Mouse (Mus musculus) stomach, embryonic 14.5 days (tissue): ENCODE measurements around the gene Spata13. TPM values are rescaled to one million over a fixed set of nuclear protein-coding genes. Genes with fewer than 3 reads are reported as not detected.

Source experiments
- ATAC-seq: fragments of 200-750 bp; cut with Nextera tagmentation; 2 replicates; pipeline ENCODE4 v1.8.0; 2017; ENCODE audit warnings: low read depth, moderate TSS enrichment; ENCODE audit not compliant: insufficient number of reproducible peaks, insufficient read depth, low FRiP score
- H3K27ac ChIP-seq: fragments of 300-500 bp; sonication (generic); 2 replicates; pipeline ENCODE4 v1.5.1; 2014; ENCODE audit warnings: mild to moderate bottlenecking, low read length, moderate library complexity, mixed read lengths
- H3K27me3 ChIP-seq: fragments of 300-500 bp; sonication (generic); 2 replicates; pipeline ENCODE4 v1.6.1; 2014; ENCODE audit warnings: low read length, control low read depth, mixed read lengths; ENCODE audit not compliant: control insufficient read depth, insufficient read depth
- H3K36me3 ChIP-seq: fragments of 300-500 bp; sonication (generic); 2 replicates; pipeline ENCODE4 v1.6.1; 2014; ENCODE audit warnings: mild to moderate bottlenecking, control low read depth, low read length, moderate library complexity, mixed read lengths; ENCODE audit not compliant: control insufficient read depth, insufficient read depth
- H3K4me1 ChIP-seq: fragments of 300-500 bp; sonication (generic); 2 replicates; pipeline ENCODE4 v1.6.1; 2014; ENCODE audit warnings: low read length, control low read depth, mixed read lengths; ENCODE audit not compliant: control insufficient read depth, insufficient read depth
- H3K4me2 ChIP-seq: fragments of 300-500 bp; sonication (generic); replicated peaks from 2 replicates; pipeline ENCODE4 v1.6.1; 2014; ENCODE audit warnings: low read depth, low read length, control low read depth
- H3K4me3 ChIP-seq: fragments of 300-500 bp; sonication (generic); 2 replicates; pipeline ENCODE4 v1.5.1; 2014; ENCODE audit warnings: low read depth, low read length, control low read depth
- H3K9ac ChIP-seq: fragments of 300-500 bp; sonication (generic); replicated peaks from 2 replicates; pipeline ENCODE4 v1.6.1; 2014; ENCODE audit warnings: low read depth, mild to moderate bottlenecking, control low read depth, low read length, moderate library complexity, mixed read lengths
- H3K9me3 ChIP-seq: fragments of 300-500 bp; sonication (generic); 2 replicates; pipeline ENCODE4 v1.6.1; 2016; ENCODE audit warnings: low read depth, low read length, control low read depth; ENCODE audit not compliant: control insufficient read depth
- WGBS: fragments of 180-500 bp; shearing (Covaris S2); extraction: QIAGEN DNeasy Blood & Tissue Kit; methylation state at CpG from one replicate; pipeline ENCODE4 v1.1.7; 2014; 5-methylcytosine and 5-hydroxymethylcytosine counted together
- polyA plus RNA-seq: library from polyadenylated mRNA; unstranded; fragments of >200 nt; fragmentation: Nextera tagmentation; extraction: Ambion mirVana; gene quantifications from 2 replicates; pipeline ENCODE4 v1.2.1, GENCODE M21; 2014

The Spata13 gene
- polyA plus RNA-seq, 1 experiment from 2014 or later: 17.9 TPM

- Histone ChIP-seq H3K27ac (no peak overlapping the region), H3K9me3 (no peaks in the 10 kb centered on the region), H3K4me3 (no peak overlapping the region), H3K4me1 (peaks cover 13% of the 10 kb centered on the region; the same call in 1 of the 2 replicates), H3K4me2 (peak overlapping the region; percentile 11), H3K9ac (no peak overlapping the region), H3K36me3 (no peaks in the 10 kb centered on the region), H3K27me3 (no peaks in the 10 kb centered on the region)
- ATAC-seq: 0 out of 2 replicates have a peak, but pooled peaks have one; percentile 64
- WGBS: 55% methylated on average over 10 of the region's 10 CpGs
These were observed 68.8 kb downstream of the Spata13 start for GRCm38 (mm10) chr14:60702377-60703140.

GRCm38 (mm10) chr14:60704510-60704909 lies 70.7 kb downstream of the Spata13 start:
- no peak overlapping the region for H3K9ac ChIP-seq
- no peak overlapping the region for H3K4me3 ChIP-seq
- WGBS: 65% methylated on average over 6 of the region's 6 CpGs
- H3K4me2 ChIP-seq: no peak overlapping the region; the same call in 1 of the 2 replicates
- peak; percentile 16; the same call in 1 of the 2 replicates for ATAC-seq
- no peak overlapping the region for H3K27ac ChIP-seq
- H3K36me3 ChIP-seq: no peaks in the 10 kb centered on the region
- no peaks in the 10 kb centered on the region for H3K27me3 ChIP-seq
- peaks cover 13% of the 10 kb centered on the region; the same call in 1 of the 2 replicates for H3K4me1 ChIP-seq
- H3K9me3 ChIP-seq: no peaks in the 10 kb centered on the region

GRCm38 (mm10) chr14:60704961-60705360 lies 71.2 kb downstream of the Spata13 start:
- Histone ChIP-seq H3K9ac (no peak overlapping the region), H3K27me3 (no peaks in the 10 kb centered on the region), H3K36me3 (no peaks in the 10 kb centered on the region), H3K9me3 (no peaks in the 10 kb centered on the region), H3K4me1 (peaks cover 13% of the 10 kb centered on the region; the same call in 1 of the 2 replicates), H3K27ac (no peak overlapping the region), H3K4me2 (no peak overlapping the region), H3K4me3 (no peak overlapping the region)
- no peak for ATAC-seq
- WGBS: 28% methylated on average over 3 of the region's 3 CpGs

- H3K27me3 ChIP-seq: no peaks in the 10 kb centered on the region
- peaks cover 12% of the 10 kb centered on the region; the same call in 1 of the 2 replicates for H3K4me1 ChIP-seq
- no peak for ATAC-seq
- H3K9me3 ChIP-seq: no peaks in the 10 kb centered on the region
- H3K4me2 ChIP-seq: no peak overlapping the region
- no peaks in the 10 kb centered on the region for H3K36me3 ChIP-seq
- H3K9ac ChIP-seq: no peak overlapping the region
- 57% methylated on average over 11 of the region's 11 CpGs for WGBS
- no peak overlapping the region for H3K27ac ChIP-seq
- H3K4me3 ChIP-seq: no peak overlapping the region
These were observed 75.4 kb downstream of the Spata13 start for GRCm38 (mm10) chr14:60709192-60709591.

GRCm38 (mm10) chr14:60709749-60710148 lies 75.9 kb downstream of the Spata13 start:
- H3K4me3 ChIP-seq: no peak overlapping the region
- 89% methylated on average over 8 of the region's 8 CpGs for WGBS
- H3K4me1 ChIP-seq: peaks cover 8% of the 10 kb centered on the region; the same call in 1 of the 2 replicates
- no peaks in the 10 kb centered on the region for H3K27me3 ChIP-seq
- H3K36me3 ChIP-seq: no peaks in the 10 kb centered on the region
- H3K9ac ChIP-seq: no peak overlapping the region
- H3K27ac ChIP-seq: no peak overlapping the region
- H3K9me3 ChIP-seq: no peaks in the 10 kb centered on the region
- no peak overlapping the region for H3K4me2 ChIP-seq
- ATAC-seq: no peak

- Histone ChIP-seq H3K27me3 (no peaks in the 10 kb centered on the region), H3K9me3 (no peaks in the 10 kb centered on the region), H3K9ac (no peak overlapping the region), H3K4me3 (no peak overlapping the region), H3K4me1 (no peaks in the 10 kb centered on the region), H3K27ac (no peak overlapping the region), H3K36me3 (no peaks in the 10 kb centered on the region), H3K4me2 (no peak overlapping the region)
- ATAC-seq: no peak
- WGBS: 72% methylated on average over 5 of the region's 5 CpGs
These were observed 77.4 kb downstream of the Spata13 start for GRCm38 (mm10) chr14:60711161-60711560.

- Histone ChIP-seq H3K9me3 (no peaks in the 10 kb centered on the region), H3K27ac (no peak overlapping the region), H3K36me3 (no peaks in the 10 kb centered on the region), H3K4me2 (no peak overlapping the region), H3K27me3 (no peaks in the 10 kb centered on the region), H3K9ac (no peak overlapping the region), H3K4me1 (no peaks in the 10 kb centered on the region), H3K4me3 (no peak overlapping the region)
- WGBS: 88% methylated on average over 6 of the region's 6 CpGs
- ATAC-seq: no peak
These were observed 77.9 kb downstream of the Spata13 start for GRCm38 (mm10) chr14:60711590-60712288.

- Histone ChIP-seq H3K27ac (no peak overlapping the region), H3K4me3 (no peak overlapping the region), H3K4me2 (no peak overlapping the region), H3K36me3 (no peaks in the 10 kb centered on the region), H3K4me1 (no peaks in the 10 kb centered on the region), H3K9ac (no peak overlapping the region), H3K9me3 (no peaks in the 10 kb centered on the region), H3K27me3 (no peaks in the 10 kb centered on the region)
- WGBS: 87% methylated on average over 11 of the region's 11 CpGs
- no peak for ATAC-seq
These were observed 78.6 kb downstream of the Spata13 start for GRCm38 (mm10) chr14:60712289-60712830.
